Mouse (Mus musculus) olfactory bulb, adult 2 months (tissue): Measurements from ENCODE around the gene Plekhm3.

Experiments
- CTCF ChIP-seq: fragments of 200-500 bp; IDR thresholded peaks from 2 replicates; pipeline ENCODE4 v1.5.1; 2012; ENCODE audit warnings: low read depth, mild to moderate bottlenecking, low read length, moderate library complexity; ENCODE audit not compliant: insufficient read depth
- POLR2A ChIP-seq: fragments of 200-500 bp; IDR thresholded peaks from 2 replicates; pipeline ENCODE4 v1.6.1; 2012; ENCODE audit warnings: mild to moderate bottlenecking, low read depth, low read length, moderate library complexity; ENCODE audit not compliant: insufficient read depth

GRCm38 (mm10) chr1:64893806-64894205 lies 62.8 kb downstream of the Plekhm3 start:
- TF ChIP-seq CTCF (no peak), POLR2A (no peak)
